Mouse (Mus musculus): ENCODE data around the gene Efl1. TPM values are rescaled to one million over a fixed set of nuclear protein-coding genes. Genes with fewer than 3 reads are reported as not detected.

Efl1 gene
- polyA plus RNA-seq, 1 experiment from 2014 or later = 31.0 TPM

DNA sequence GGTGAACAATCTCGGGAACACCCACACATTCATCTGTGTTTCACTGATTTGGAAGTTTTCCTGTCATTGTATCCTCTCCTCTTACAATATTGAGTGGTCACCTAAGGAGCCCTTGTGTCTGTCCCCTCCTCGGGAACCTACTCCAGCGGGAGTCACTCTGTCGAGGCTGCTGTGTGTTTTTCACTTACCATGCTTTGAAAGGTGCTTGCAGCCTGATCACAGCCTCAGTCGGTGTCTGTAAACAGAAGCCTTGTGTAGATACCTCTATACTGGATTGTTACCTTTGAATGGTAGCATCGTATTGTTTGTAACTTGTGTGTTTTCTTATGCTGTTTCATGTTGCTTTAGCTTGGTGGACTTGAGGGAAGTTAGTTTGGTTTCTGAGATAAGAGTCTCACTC is 85.6 kb downstream of the Efl1 start:
- Histone ChIP-seq H3K9ac (ENCODE audit: low read length) (no peak overlapping the region), H3K36me3 (ENCODE audit: control insufficient read depth, insufficient read depth, low read length) (no peaks in the 10 kb centered on the region), H3K4me1 (replicated peaks; ENCODE audit: control insufficient read depth, insufficient read depth, low read length) (no peaks in the 10 kb centered on the region), H3K27ac (ENCODE audit: low read depth) (no peak overlapping the region), H3K4me3 (ENCODE audit: low read depth, low read length) (no peak overlapping the region), H3K27me3 (replicated peaks; ENCODE audit: control insufficient read depth, insufficient read depth, low read length) (no peaks in the 10 kb centered on the region), H3K9me3 (ENCODE audit: control insufficient read depth, low read length) (no peaks in the 10 kb centered on the region), H3K4me2 (ENCODE audit: low read length) (no peak overlapping the region)
- ATAC-seq (replicated peaks; ENCODE audit: low FRiP score, low TSS enrichment, low read depth) (no peak), DNase-seq (ENCODE audit: low spot score) (no peak)
- WGBS = 74% methylated on average over 6 of the region's 6 CpGs

DNA sequence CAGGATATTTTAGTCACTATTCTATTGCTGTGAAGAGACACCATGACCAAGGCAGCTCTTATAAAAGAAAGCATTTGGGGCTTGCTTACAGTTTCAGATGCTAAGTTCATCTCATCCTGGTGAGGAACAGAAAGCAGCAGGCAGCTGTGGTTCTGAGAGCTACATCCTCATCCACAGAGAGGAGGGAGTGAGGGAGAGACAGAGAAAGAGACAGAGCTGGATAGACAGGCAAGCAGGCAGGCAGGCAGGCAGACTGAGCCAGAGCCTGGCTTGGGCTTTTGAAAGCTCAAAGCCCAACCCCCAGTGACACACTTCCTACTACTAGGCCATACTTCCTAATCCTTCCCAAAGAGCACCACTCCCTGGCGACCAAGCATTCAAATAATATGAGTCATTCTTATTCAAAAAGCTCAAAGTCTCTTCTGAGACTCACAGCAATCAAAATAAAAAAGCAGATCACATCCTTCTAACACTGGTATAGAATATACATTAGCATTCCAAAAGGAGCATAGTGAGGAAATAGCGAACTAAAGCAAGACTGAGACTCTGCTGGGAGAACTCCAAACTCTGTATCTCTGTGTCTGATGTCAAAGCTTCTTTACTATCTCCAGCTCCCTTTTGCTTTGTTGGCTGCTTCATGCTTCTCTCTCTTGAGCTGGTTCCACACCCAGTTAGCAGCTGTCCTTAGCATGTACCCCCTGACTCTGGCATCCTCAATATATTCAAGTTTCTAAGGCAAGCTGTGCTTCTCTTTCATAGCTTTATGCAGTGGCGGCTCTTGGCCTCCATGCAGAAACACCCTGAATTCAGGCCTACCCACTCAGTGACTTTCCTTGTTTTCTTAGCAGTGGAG is 86.6 kb downstream of the Efl1 start:
- no peaks in the 10 kb centered on the region for H3K36me3 ChIP-seq (ENCODE audit: control insufficient read depth, insufficient read depth, low read length)
- no peaks in the 10 kb centered on the region for H3K9me3 ChIP-seq (ENCODE audit: control insufficient read depth, low read length)
- H3K4me2 ChIP-seq (ENCODE audit: low read length) = no peak overlapping the region
- H3K4me3 ChIP-seq (ENCODE audit: low read depth, low read length) = no peak overlapping the region
- H3K27me3 ChIP-seq (replicated peaks; ENCODE audit: control insufficient read depth, insufficient read depth, low read length) = no peaks in the 10 kb centered on the region
- no peaks in the 10 kb centered on the region for H3K4me1 ChIP-seq (replicated peaks; ENCODE audit: control insufficient read depth, insufficient read depth, low read length)
- DNase-seq (ENCODE audit: low spot score) (no peak), ATAC-seq (replicated peaks; ENCODE audit: low FRiP score, low TSS enrichment, low read depth) (no peak)
- no peak overlapping the region for H3K27ac ChIP-seq (ENCODE audit: low read depth)
- no peak overlapping the region for H3K9ac ChIP-seq (ENCODE audit: low read length)
- 88% methylated on average over 3 of the region's 3 CpGs for WGBS

DNA sequence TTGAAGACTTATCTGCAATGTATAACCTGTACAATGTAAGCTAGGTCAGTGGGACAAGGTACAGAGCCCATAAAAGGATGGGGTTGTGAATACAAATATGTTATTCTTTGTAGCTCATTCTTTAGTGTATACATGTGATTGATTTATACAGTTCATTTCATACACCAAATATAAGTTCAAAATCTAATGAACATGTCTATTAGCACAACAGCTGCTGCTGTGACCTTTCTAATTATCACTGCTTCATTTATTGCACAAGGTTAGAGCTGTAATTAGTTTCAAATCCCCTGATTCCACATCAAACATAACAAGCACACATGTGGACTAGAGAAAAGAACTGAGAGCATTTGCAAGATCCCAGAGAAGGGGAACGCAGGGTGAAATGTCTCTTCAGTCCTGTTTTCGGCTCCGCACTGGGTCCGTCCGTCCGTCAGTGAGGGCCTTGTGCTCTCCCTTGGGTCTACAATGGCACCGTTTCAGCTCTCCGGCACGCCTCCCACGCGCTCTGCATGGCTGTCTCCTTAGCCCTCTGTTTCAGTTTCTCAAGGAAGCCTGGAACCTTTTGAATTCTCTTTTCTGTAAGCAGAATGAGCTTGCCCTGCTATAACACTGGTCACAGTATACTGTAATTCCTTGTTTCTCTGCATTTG is 94.8 kb downstream of the Efl1 start:
- no peak for DNase-seq (ENCODE audit: low spot score)
- 89% methylated on average over 11 of the region's 11 CpGs for WGBS
- ATAC-seq (replicated peaks; ENCODE audit: low FRiP score, low TSS enrichment, low read depth) = no peak
- H3K27me3 ChIP-seq (replicated peaks; ENCODE audit: control insufficient read depth, insufficient read depth, low read length) = no peaks in the 10 kb centered on the region
- H3K27ac ChIP-seq (ENCODE audit: low read depth) = no peak overlapping the region
- H3K9me3 ChIP-seq (ENCODE audit: control insufficient read depth, low read length) = no peaks in the 10 kb centered on the region
- peaks cover 3% of the 10 kb centered on the region for H3K4me1 ChIP-seq (replicated peaks; ENCODE audit: control insufficient read depth, insufficient read depth, low read length)
- H3K4me3 ChIP-seq (ENCODE audit: low read depth, low read length) = no peak overlapping the region
- H3K9ac ChIP-seq (ENCODE audit: low read length) = no peak overlapping the region
- no peak overlapping the region for H3K4me2 ChIP-seq (ENCODE audit: low read length)
- no peaks in the 10 kb centered on the region for H3K36me3 ChIP-seq (ENCODE audit: control insufficient read depth, insufficient read depth, low read length)

DNA sequence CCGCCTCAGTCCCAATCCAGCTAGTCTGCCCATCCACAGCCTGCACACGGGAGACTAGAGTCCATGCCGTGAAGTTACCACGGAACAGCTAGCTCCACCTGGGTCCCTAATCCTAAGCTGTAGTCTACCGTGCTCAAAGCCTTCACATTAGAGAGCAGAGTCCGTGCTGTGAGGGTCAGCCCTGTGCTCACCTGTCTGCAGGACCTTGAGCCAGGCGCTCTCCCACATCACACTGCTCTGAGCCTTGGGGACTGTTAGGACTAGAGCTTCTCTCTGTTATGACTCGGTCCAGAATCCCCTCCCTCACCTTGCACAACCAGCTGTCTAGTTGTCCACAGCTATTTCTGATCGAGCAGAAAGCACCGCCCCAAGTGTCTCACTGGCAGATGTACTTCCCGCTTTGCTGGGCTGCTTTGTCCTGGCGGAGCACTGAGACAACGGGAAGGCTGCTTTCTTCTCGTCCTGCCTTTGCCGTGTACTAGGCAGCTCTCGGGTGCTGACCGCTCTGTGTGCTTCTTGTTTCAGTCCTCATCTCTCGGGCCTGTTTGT is 95.8 kb downstream of the Efl1 start:
- H3K9me3 ChIP-seq (ENCODE audit: control insufficient read depth, low read length) = no peaks in the 10 kb centered on the region
- no peak for DNase-seq (ENCODE audit: low spot score)
- H3K27me3 ChIP-seq (replicated peaks; ENCODE audit: control insufficient read depth, insufficient read depth, low read length) = no peaks in the 10 kb centered on the region
- no peak for ATAC-seq (replicated peaks; ENCODE audit: low FRiP score, low TSS enrichment, low read depth)
- peaks cover 3% of the 10 kb centered on the region for H3K4me1 ChIP-seq (replicated peaks; ENCODE audit: control insufficient read depth, insufficient read depth, low read length)
- H3K27ac ChIP-seq (ENCODE audit: low read depth) = no peak overlapping the region
- H3K9ac ChIP-seq (ENCODE audit: low read length) = no peak overlapping the region
- WGBS = 80% methylated on average over 18 of the region's 18 CpGs
- H3K4me3 ChIP-seq (ENCODE audit: low read depth, low read length) = no peak overlapping the region
- H3K4me2 ChIP-seq (ENCODE audit: low read length) = no peak overlapping the region
- H3K36me3 ChIP-seq (ENCODE audit: control insufficient read depth, insufficient read depth, low read length) = no peaks in the 10 kb centered on the region

DNA sequence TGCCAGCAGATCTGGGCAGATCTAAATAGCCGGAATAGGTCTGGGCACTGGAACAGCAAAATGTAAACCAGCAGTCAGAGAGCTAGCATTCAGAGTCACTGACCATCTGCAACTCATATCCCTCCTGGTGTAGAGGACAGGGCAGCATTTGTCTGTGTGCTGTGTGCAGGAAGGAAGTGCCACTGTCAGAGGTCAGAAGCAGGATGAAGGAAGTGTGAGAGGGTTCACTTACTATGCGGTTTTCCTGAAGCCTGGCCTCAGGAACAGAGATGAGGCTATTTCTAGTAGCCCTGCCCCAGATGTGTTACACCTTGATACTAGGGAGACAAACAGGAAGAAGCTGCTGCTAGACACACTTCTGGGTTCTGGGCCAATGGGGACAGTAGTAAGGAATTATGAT is 100.4 kb downstream of the Efl1 start:
- no peak overlapping the region for H3K27ac ChIP-seq (ENCODE audit: low read depth)
- WGBS = 70% methylated on average over 2 of the region's 2 CpGs
- DNase-seq (ENCODE audit: low spot score) (no peak), ATAC-seq (replicated peaks; ENCODE audit: low FRiP score, low TSS enrichment, low read depth) (no peak)
- no peak overlapping the region for H3K9ac ChIP-seq (ENCODE audit: low read length)
- no peak overlapping the region for H3K4me2 ChIP-seq (ENCODE audit: low read length)
- no peaks in the 10 kb centered on the region for H3K27me3 ChIP-seq (replicated peaks; ENCODE audit: control insufficient read depth, insufficient read depth, low read length)
- no peaks in the 10 kb centered on the region for H3K9me3 ChIP-seq (ENCODE audit: control insufficient read depth, low read length)
- H3K4me3 ChIP-seq (ENCODE audit: low read depth, low read length) = no peak overlapping the region
- no peaks in the 10 kb centered on the region; the same call in 1 of the 2 replicates for H3K4me1 ChIP-seq (replicated peaks; ENCODE audit: control insufficient read depth, insufficient read depth, low read length)
- H3K36me3 ChIP-seq (ENCODE audit: control insufficient read depth, insufficient read depth, low read length) = no peaks in the 10 kb centered on the region

DNA sequence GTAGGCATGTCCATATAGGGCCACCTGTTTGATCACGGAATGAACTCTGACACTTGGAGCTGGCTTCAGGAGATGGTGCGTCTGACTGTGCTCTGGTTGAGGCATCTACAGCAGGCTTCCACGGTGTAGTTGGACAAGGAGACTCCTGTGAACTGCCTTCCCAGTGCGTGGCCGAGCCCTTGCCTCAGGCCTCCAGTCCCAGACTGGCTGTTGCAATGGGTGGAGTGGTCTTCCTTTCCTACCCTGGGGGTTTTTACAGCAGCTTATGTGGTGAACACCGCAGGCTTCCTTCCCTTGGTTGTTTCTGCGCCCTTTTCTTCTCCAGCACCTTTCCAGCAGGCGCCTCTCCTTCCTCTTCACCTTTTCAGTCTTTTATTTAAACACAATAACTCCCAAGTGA is 100.8 kb downstream of the Efl1 start:
- no peak for DNase-seq (ENCODE audit: low spot score)
- Histone ChIP-seq H3K27me3 (replicated peaks; ENCODE audit: control insufficient read depth, insufficient read depth, low read length) (no peaks in the 10 kb centered on the region), H3K36me3 (ENCODE audit: control insufficient read depth, insufficient read depth, low read length) (0 out of 2 replicates have a peak, but pooled peaks cover 3% of the 10 kb centered on the region), H3K4me3 (ENCODE audit: low read depth, low read length) (no peak overlapping the region), H3K9ac (ENCODE audit: low read length) (no peak overlapping the region), H3K9me3 (ENCODE audit: control insufficient read depth, low read length) (no peaks in the 10 kb centered on the region), H3K4me2 (ENCODE audit: low read length) (no peak overlapping the region), H3K4me1 (replicated peaks; ENCODE audit: control insufficient read depth, insufficient read depth, low read length) (no peaks in the 10 kb centered on the region; the same call in 1 of the 2 replicates), H3K27ac (ENCODE audit: low read depth) (no peak overlapping the region)
- no peak for ATAC-seq (replicated peaks; ENCODE audit: low FRiP score, low TSS enrichment, low read depth)
- 77% methylated on average over 8 of the region's 8 CpGs for WGBS

GRCm38 (mm10) chr7:82752171-82753085 is 104.0 kb downstream of the Efl1 start:
- Histone ChIP-seq H3K9ac (ENCODE audit: low read length) (no peak overlapping the region), H3K9me3 (ENCODE audit: control insufficient read depth, low read length) (no peaks in the 10 kb centered on the region), H3K4me3 (ENCODE audit: low read depth, low read length) (no peak overlapping the region), H3K4me1 (replicated peaks; ENCODE audit: control insufficient read depth, insufficient read depth, low read length) (no peaks in the 10 kb centered on the region), H3K27me3 (replicated peaks; ENCODE audit: control insufficient read depth, insufficient read depth, low read length) (no peaks in the 10 kb centered on the region), H3K36me3 (ENCODE audit: control insufficient read depth, insufficient read depth, low read length) (0 out of 2 replicates have a peak, but pooled peaks cover 11% of the 10 kb centered on the region), H3K27ac (ENCODE audit: low read depth) (0 out of 2 replicates have a peak overlapping the region, but pooled peaks have one; percentile 5), H3K4me2 (ENCODE audit: low read length) (no peak overlapping the region)
- ATAC-seq (replicated peaks; ENCODE audit: low FRiP score, low TSS enrichment, low read depth) (no peak), DNase-seq (ENCODE audit: low spot score) (no peak)
- 55% methylated on average over 8 of the region's 8 CpGs for WGBS

GRCm38 (mm10) chr7:82755602-82756155 is 107.3 kb downstream of the Efl1 start:
- H3K36me3 ChIP-seq (ENCODE audit: control insufficient read depth, insufficient read depth, low read length) = 0 out of 2 replicates have a peak, but pooled peaks cover 11% of the 10 kb centered on the region
- no peaks in the 10 kb centered on the region for H3K9me3 ChIP-seq (ENCODE audit: control insufficient read depth, low read length)
- no peak overlapping the region for H3K9ac ChIP-seq (ENCODE audit: low read length)
- DNase-seq (ENCODE audit: low spot score) = no peak
- H3K4me3 ChIP-seq (ENCODE audit: low read depth, low read length) = no peak overlapping the region
- ATAC-seq (replicated peaks; ENCODE audit: low FRiP score, low TSS enrichment, low read depth) = no peak
- no peaks in the 10 kb centered on the region for H3K4me1 ChIP-seq (replicated peaks; ENCODE audit: control insufficient read depth, insufficient read depth, low read length)
- H3K27ac ChIP-seq (ENCODE audit: low read depth) = no peak overlapping the region
- H3K27me3 ChIP-seq (replicated peaks; ENCODE audit: control insufficient read depth, insufficient read depth, low read length) = no peaks in the 10 kb centered on the region
- H3K4me2 ChIP-seq (ENCODE audit: low read length) = no peak overlapping the region
- 82% methylated on average over 8 of the region's 8 CpGs for WGBS

All from intestine, embryonic 14.5 days (tissue).